Mouse (Mus musculus): ENCODE results near the gene Gm38392.

Gene Gm38392

GRCm38 (mm10) chr3:88214971-88215552, 71.9 kb downstream of the Gm38392 start:
- no peak for DNase-seq (ENCODE audit: low read depth)

GRCm38 (mm10) chr3:88214197-88214938, 72.6 kb downstream of the Gm38392 start:
- DNase-seq (ENCODE audit: low read depth) = no peak

GRCm38 (mm10) chr3:88213019-88213418, 74.0 kb downstream of the Gm38392 start:
- no peak for DNase-seq (ENCODE audit: low read depth)

GRCm38 (mm10) chr3:88212356-88212755, 74.7 kb downstream of the Gm38392 start:
- DNase-seq (ENCODE audit: low read depth) = no peak

GRCm38 (mm10) chr3:88210918-88211317, 76.1 kb downstream of the Gm38392 start:
- no peak for DNase-seq (ENCODE audit: low read depth)

- DNase-seq (ENCODE audit: low read depth) = no peak
These were observed 76.9 kb downstream of the Gm38392 start for GRCm38 (mm10) chr3:88210121-88210520.

GRCm38 (mm10) chr3:88209306-88209705, 77.7 kb downstream of the Gm38392 start:
- DNase-seq (ENCODE audit: low read depth) = no peak

- DNase-seq (ENCODE audit: low read depth) = no peak
These were observed 78.7 kb downstream of the Gm38392 start for GRCm38 (mm10) chr3:88208226-88208720.

GRCm38 (mm10) chr3:88207451-88208100, 79.4 kb downstream of the Gm38392 start:
- DNase-seq (ENCODE audit: low read depth) = no peak

- DNase-seq (ENCODE audit: low read depth) = no peak
These were observed 80.1 kb downstream of the Gm38392 start for GRCm38 (mm10) chr3:88206901-88207371.

GRCm38 (mm10) chr3:88206500-88206899, 80.5 kb downstream of the Gm38392 start:
- DNase-seq (ENCODE audit: low read depth) = no peak

- no peak for DNase-seq (ENCODE audit: low read depth)
These were observed 81.2 kb downstream of the Gm38392 start for GRCm38 (mm10) chr3:88205563-88206491.

- no peak for DNase-seq (ENCODE audit: low read depth)
These were observed 81.8 kb downstream of the Gm38392 start for GRCm38 (mm10) chr3:88205176-88205562.

- DNase-seq (ENCODE audit: low read depth) = no peak
These were observed 82.3 kb downstream of the Gm38392 start for GRCm38 (mm10) chr3:88204751-88205150.

GRCm38 (mm10) chr3:88203999-88204700, 82.9 kb downstream of the Gm38392 start:
- DNase-seq (ENCODE audit: low read depth) = no peak

- no peak for DNase-seq (ENCODE audit: low read depth)
These were observed 83.6 kb downstream of the Gm38392 start for GRCm38 (mm10) chr3:88203456-88203855.

GRCm38 (mm10) chr3:88202986-88203385, 84.0 kb downstream of the Gm38392 start:
- no peak for DNase-seq (ENCODE audit: low read depth)

GRCm38 (mm10) chr3:88201640-88202039, 85.4 kb downstream of the Gm38392 start:
- no peak for DNase-seq (ENCODE audit: low read depth)

- no peak for DNase-seq (ENCODE audit: low read depth)
These were observed 86.1 kb downstream of the Gm38392 start for GRCm38 (mm10) chr3:88200972-88201330.

GRCm38 (mm10) chr3:88200161-88200971, 86.6 kb downstream of the Gm38392 start:
- DNase-seq (ENCODE audit: low read depth) = no peak

All from c-Kit-positive CD71-negative TER-119-negative erythroid progenitor cells, embryonic 14.5 days (primary cell).